Mouse (Mus musculus): ENCODE results near the gene Parl.

DNA sequence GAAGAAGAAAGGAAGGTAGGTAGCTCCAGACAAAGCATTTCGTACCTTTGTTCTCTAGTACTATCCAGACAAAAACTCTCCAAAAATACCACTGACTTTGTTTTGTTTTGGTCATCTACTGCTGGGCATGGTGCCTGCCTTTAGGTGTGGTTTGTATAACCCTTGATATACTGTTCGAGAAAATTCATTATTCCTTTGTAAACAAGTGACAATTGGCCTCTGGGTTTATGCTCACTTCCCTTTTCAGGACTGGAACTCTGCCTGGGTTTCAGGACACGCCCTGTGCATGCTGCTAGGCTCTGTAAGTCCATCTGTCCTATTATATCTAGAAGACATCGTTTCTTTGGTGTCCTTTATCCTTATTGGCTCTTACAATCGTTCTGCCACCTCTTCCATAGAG, 23.1 kb upstream of the Parl start, which contains the start of gene Cyp2ab1:
- TF ChIP-seq CTCF (IDR thresholded peaks at IDR 0.05; ENCODE audit: extremely low read depth, insufficient read depth, insufficient read length, insufficient replicate concordance) (no peak), POLR2A (IDR thresholded peaks at IDR 0.05; ENCODE audit: low read depth, low read length) (no peak)
